Mouse (Mus musculus): ENCODE results near the gene Snx29.

DNA sequence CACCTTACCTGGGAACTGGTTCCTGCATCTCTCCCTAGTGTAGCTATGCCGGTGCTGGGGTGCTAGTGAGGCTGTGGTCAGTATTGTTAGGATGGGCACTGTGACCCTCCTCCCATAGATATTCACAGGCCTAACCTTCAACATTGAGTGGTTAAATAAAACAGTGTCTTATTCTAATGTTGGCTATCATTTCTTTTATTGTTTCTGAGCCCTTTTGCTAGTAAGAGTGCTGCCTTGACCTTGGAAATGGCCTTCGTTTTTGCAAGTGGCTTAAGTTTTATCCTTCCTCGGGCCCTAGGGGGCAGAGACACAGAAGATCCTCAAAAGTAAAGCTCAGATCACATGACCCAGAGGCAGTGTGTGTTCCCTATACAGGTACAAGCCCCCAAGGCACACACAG lies 374.1 kb downstream of the Snx29 start:
- TF ChIP-seq CTCF (IDR thresholded peaks at IDR 0.05; ENCODE audit: low read depth, low read length) = no peak
- no peak for TF ChIP-seq POLR2A (IDR thresholded peaks at IDR 0.05; ENCODE audit: extremely low read depth, insufficient read depth, low read length)
